Mouse (Mus musculus): ENCODE results near the gene Junb.

Gene Junb

GRCm38 (mm10) chr8:84970135-84970790 lies 8.3 kb downstream of the Junb start:
- DNase-seq = no peak

- peak; percentile 86 for DNase-seq
Measured at GRCm38 (mm10) chr8:84969241-84970134, 9.0 kb downstream of the Junb start, which contains the start of the genes Gm49661, Prdx2 and Rnaseh2a. TSS of gene Gm49661 (minus strand) at chr8:84969433. TSS of gene Prdx2 (plus strand) at chr8:84969587. TSS of gene Rnaseh2a (minus strand) at chr8:84969767.

- no peak for DNase-seq
Measured at GRCm38 (mm10) chr8:84968650-84969049, 9.9 kb downstream of the Junb start.

GRCm38 (mm10) chr8:84967532-84968304 lies 10.8 kb downstream of the Junb start:
- no peak for DNase-seq

GRCm38 (mm10) chr8:84966603-84967002 lies 11.9 kb downstream of the Junb start:
- no peak for DNase-seq

- DNase-seq = peak; percentile 92 to 93
Measured at GRCm38 (mm10) chr8:84965731-84966291, 12.7 kb downstream of the Junb start.

- DNase-seq = no peak
Measured at GRCm38 (mm10) chr8:84963952-84964351, 14.6 kb downstream of the Junb start.

GRCm38 (mm10) chr8:84959811-84960210 lies 18.7 kb downstream of the Junb start:
- DNase-seq = no peak

GRCm38 (mm10) chr8:84956768-84957167 lies 21.8 kb downstream of the Junb start:
- DNase-seq = peak; percentile 90 to 96

GRCm38 (mm10) chr8:84952612-84953255 lies 25.8 kb downstream of the Junb start:
- no peak for DNase-seq

- DNase-seq = no peak
Measured at GRCm38 (mm10) chr8:84949753-84950152, 28.8 kb downstream of the Junb start.

GRCm38 (mm10) chr8:84947241-84947545 lies 31.3 kb downstream of the Junb start:
- no peak for DNase-seq

- peak; percentile 79 to 85 for DNase-seq
Measured at GRCm38 (mm10) chr8:84946528-84947240, 31.8 kb downstream of the Junb start, which contains the start of gene Rtbdn. TSS of gene Rtbdn (plus strand) at chr8:84946991.

GRCm38 (mm10) chr8:84945633-84946527 lies 32.6 kb downstream of the Junb start:
- DNase-seq = peak; percentile 79 to 86

- peak; percentile 62 to 76 for DNase-seq
Measured at GRCm38 (mm10) chr8:84945235-84945632, 33.3 kb downstream of the Junb start.

- DNase-seq = peak; percentile 78 to 84
Measured at GRCm38 (mm10) chr8:84944478-84945160, 33.9 kb downstream of the Junb start.

- DNase-seq = peak in 1 of 2 experiments; percentile 41
Measured at GRCm38 (mm10) chr8:84943699-84944098, 34.8 kb downstream of the Junb start.

GRCm38 (mm10) chr8:84937620-84938485 lies 40.7 kb downstream of the Junb start:
- DNase-seq = no peak
